Mouse (Mus musculus): ENCODE data around the gene Gbf1.
"Not testable (repeated sequence)": the region's sequence is repeated elsewhere in the genome, so short reads cannot be mapped to it uniquely, and the experiment has no call there.

The Gbf1 gene

DNA sequence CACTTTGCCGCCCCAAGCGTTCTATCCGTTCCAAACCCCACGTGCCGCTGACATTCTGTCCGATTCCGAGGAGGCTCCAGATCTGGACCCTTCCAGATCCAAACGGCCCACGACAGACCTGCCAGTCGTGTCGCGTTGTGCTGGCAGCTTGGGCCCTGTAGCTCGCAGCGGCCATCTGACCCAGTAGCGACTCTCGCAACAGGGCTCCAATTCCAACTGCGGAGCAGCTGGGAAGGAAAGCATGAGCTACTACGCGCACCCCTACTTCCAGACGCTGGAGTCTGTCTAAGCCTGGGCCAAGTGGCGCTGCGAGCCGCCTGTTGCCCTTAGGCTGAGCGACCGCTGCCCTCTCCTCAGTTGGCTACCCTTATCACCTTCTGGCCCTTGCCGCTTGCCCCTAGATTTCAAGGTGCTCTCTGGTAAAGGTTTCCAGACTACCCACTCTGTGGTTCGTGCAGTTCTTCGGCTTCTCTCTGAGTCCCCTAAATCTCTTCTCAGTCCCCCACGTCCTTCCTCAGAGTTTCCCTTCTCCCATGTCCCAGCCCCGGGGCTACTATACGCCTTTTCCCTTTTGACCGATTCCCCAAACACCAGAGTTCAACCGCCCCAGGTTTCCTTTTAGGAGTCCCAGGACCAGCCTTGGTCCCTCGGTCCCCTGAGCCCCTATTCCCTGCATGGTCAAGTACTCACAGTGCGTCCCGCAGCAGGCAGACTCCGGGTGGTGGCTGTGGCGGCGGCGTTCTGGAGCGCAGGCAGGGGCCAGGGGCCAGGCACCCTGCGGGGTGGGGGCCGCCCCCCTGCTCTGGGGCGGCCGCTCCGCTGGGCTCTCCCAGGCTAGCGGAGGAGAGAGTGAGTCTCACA, 4.6 kb upstream of the Gbf1 start, which contains the start of gene Pitx3:
Gene Pitx3, minus strand, starts transcription at position 816 of the 861 bp plus-strand sequence.
- DNase-seq (ENCODE audit: low spot score in 2 of 2): no peak

DNA sequence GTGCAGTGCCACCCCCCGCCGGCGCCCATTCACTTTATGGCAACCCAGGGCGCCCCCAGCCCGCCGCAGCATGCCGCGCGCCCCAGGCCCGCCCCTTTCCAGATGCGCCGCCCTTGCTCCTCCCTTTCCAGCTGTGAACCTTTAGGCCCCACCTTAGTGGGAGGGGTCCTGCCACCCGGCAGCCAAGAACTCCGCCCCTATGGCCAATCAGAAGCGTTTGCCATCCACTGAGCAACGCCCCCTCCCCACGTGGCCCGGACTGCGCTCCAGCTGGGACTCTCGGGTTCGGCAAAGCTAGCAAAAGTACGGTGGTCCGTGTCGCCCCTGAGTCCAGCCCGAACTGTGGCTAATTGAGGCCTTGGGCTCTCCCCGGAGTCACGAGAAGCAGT, 3.9 kb upstream of the Gbf1 start:
- DNase-seq (ENCODE audit: low spot score in 2 of 2): peak; percentile 78 to 82

DNA sequence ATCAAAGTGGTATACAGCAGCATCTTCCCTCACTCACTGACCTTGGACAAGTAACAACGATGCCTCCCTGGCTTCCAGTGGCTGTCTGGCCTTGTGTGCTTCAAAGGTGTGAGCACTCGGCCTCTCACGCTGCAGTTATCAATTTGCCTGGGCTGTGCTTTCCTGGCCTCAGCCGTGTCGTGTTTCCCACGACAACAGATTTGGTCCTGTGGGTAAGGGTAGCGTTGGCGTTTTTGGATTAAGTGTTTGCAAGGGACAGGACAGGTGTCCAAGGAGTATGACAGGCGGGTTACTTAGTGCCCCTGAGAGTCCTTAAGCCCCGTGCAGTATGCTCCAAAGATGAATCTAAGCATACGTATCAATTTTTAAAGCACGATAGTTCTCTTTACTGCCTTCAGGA, 3.2 kb upstream of the Gbf1 start:
- DNase-seq (ENCODE audit: low spot score in 2 of 2): no peak

DNA sequence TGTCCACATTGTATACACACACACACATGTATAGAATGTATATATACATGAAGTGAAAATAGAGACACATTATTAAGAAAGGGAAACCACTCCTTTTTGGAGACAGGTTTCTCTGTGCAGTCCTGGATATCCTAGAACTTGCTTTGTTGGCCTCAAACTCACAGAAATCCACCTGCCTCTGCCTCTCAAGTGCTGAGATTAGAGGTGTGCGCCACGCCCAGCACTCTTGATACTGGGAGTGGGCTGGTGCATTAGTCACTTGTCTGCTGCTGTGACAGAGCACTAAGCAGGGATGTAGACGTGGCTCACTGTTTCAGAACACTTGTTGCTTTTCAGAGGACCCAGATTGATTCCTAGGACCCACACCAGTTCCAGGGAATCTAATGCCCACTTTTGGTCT, 13.6 kb downstream of the Gbf1 start:
- DNase-seq (ENCODE audit: low spot score in 2 of 2): no peak

DNA sequence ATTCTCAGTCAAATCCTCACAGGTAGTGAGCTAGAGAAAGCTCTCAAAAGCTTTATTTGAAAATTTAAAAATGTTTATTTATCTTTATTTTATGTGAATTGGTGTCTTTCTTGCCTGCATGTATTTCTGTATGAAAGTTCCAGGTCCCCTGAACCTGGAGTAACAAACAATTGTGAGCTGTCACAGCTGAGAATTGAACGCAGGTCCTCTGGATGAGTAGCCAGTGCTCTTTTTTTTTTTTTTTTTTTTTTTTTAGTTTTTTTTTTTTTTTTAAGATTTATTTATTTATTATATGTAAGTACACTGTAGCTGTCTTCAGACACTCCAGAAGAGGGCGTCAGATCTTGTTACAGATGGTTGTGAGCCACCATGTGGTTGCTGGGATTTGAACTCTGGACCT, 14.9 kb downstream of the Gbf1 start:
- DNase-seq (ENCODE audit: low spot score in 2 of 2): not testable (repeated sequence)

DNA sequence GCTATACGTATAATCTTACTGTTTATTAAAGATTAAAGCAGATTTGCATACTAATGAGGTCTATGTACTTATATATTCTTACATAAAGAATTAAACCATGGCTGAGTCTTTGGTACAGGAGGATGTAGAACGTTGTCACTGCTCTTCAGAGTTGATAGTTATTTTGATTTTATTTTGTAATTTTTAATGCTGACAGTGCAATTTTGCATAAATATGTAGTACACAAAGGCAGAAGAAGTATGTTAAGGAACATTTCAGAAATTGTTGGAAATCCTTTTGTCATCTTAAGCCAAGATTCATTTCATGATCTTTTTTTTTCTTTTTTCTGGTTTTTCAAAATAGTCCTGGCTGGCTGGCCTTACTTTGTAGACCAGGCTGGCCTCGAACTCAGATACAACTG, 17.1 kb downstream of the Gbf1 start:
- DNase-seq (ENCODE audit: low spot score in 2 of 2): no peak

DNA sequence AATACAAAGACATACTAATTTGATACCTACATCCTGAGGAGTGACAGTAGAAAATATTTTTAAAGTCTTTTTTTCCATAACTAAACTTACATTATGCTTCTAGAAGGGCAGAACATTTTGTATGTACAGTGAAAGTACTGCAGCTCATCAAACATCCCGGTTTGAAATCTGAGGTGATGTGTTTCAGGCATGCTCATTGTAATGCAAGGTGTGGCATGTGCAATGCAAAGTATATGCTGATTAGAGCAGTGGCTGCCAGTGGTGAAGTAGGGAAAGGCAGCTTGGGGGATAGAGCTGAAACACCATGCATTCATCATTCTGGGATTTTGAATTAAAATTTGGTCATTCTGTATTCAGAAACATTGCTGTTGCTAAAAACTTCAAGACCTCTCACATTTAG, 17.6 kb downstream of the Gbf1 start:
- DNase-seq (ENCODE audit: low spot score in 2 of 2): no peak

DNA sequence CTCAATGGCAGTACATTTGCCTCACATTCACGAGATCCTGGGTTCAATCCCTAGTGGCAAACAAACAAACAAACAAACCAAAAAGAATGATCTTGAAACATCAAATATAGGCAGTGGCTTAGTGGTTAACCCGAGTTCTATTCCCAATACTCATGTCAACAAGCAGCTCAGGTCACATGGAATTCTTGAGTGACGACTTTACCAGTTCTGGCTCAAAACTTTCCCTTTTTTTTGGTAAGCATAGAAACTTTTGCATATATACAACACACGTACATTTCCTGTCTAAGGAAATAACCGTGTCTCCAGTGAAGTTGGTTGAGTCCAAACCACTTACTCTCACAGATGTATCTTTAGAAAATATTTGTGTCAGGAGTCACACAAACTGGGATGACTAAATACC, 20.2 kb downstream of the Gbf1 start:
- no peak for DNase-seq (ENCODE audit: low spot score in 2 of 2)

DNA sequence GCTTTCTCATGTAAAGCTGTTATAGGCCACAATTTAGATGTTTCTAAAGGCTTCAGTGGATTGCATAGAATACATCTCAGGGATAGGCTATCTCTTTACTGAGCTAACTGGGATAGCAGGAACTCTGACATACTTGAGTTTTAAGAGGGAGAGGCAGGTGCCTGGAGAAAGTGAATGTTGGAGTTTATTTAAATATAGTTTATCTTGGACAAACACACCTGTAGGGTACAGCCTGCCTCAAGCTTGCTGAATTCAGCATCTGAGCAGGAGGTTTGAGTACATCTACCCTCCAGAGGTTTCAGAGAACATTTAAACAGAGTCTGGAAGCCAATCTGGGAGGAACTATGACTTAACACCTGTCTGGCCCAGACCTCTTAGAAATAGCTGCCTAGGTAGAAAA, 22.9 kb downstream of the Gbf1 start:
- no peak for DNase-seq (ENCODE audit: low spot score in 2 of 2)

DNA sequence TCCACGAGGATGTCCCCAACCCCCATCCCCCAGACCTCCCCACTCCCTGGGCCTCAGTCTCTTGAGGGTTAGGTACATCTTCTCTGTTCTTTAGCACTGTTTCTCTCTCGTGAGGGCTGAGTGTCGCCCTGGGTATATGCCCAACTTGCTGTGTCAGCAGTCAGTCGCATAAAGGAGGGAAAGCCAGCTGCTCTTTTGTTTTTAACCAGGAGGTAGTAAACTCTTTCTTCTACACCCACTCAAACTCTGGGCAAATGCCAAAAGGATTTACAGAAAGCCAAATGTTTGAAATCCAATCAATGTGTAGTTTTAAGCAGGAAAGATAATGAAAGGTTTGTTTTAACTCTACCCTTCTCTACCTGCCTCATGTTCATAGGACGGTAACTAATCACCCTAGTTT, 24.7 kb downstream of the Gbf1 start:
- DNase-seq (ENCODE audit: low spot score in 2 of 2): no peak

DNA sequence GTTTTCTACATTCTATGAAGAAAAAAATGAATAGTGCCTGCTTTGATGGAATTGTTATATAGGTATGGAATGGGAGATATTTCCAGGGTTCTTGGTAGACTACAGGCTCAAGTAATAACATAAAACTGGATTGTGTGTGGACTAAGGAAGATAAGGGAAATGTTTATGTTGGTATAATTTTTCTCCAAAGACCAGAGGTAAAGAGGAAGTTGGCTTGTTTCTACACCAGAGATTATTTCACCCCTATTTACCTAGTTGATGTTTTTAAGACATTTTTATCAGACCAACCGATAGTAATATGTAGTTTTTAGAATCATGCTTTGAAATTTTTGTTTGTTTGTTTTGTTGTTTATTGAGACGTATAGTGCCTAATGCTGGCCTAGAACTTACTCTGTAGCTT, 28.0 kb downstream of the Gbf1 start:
- DNase-seq (ENCODE audit: low spot score in 2 of 2): no peak

DNA sequence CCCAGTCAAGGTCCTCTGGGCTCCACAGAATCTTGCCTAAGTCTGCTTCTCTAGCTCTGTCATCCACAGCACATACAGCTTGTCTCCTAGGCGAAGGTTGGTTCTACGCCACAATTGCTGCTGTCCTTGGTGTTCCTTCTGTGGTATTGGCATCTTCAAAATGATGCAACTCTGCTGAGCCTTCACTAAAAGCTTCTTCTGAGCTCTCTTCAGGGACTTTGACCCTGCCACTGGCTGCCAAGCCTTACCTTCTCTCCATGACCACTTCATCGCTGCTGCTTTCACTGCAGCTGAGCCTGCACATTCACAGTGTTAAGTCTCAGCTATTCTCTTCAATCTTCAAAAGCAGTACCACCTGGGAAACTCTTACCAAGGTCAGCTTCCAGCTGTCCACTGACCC, 29.9 kb downstream of the Gbf1 start:
- DNase-seq (ENCODE audit: low spot score in 2 of 2): no peak

DNA sequence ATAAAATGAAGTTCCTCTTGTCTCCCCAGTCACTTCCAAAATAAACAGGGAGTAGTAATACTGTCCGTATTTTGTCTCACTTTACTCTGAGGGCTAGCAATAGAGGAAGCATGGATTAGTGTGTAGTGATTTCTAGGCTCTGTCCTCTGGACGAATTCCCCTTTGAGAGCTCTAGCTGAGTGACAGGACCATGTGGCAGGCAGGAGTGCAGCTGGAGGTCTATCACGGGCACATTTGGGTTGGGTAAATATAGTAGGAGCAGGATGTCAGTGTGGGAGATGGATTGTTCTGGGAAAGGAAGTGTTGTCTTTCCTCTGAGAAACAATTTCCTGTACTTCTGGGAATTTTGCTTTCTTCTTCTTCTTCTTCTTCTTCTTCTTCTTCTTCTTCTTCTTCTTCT, 34.3 kb downstream of the Gbf1 start:
- DNase-seq (ENCODE audit: low spot score in 2 of 2): no peak

DNA sequence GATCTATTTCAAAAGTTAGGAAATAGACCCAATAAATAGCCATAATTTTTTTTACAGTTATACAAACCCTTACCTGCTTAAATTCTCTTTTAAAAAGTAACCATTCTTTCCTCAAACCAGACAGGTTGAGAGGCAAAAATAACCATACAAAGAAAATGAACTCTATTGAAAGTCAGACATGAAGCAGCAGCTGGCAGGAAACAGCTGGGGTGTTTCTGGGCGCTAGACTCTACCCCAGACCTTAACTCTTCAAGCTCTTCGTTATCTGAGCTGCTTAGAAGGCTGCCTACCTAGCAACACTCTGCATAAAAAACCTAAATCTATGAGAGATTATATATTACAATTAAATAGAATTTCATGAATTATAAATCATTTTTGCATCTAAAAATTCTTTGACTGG, 34.9 kb downstream of the Gbf1 start:
- no peak for DNase-seq (ENCODE audit: low spot score in 2 of 2)

DNA sequence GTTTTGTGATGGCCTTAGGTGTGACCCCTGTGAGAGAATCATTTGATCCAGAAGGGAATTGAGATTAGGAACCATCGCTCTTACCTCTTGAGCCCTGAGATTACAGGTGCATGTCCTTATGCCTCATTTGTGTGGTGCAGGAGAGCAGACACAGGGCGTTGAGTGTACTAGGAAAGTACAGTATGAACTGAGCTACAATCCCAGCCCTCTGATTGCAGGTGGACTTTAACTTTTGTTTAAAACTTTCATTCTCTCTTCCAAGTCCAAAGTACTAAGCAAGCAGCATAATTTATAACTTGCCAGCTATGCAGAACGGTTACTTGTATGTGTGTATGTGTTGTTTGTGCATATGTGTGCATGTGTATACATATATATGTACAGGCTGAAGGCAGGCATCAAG, 46.0 kb downstream of the Gbf1 start:
- DNase-seq (ENCODE audit: low spot score in 2 of 2): no peak

DNA sequence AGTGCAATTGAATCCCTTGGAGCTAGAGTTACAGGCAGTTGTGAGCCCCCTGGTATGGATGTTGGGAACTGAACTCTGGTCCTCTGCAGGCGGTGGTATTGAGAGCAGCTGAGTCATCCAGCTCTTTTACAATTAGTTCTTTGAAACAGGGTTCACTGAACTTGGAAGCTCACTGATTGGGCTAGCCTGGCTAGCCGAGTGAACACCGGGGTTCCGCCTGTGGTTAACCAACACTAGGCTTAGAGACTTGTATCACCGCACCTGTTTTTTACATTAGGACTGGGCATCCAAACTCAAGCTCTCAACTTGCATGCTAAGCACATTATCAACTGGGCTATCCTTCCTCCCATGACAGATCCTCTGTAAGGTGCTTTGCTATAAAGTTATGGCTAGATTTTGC, 46.6 kb downstream of the Gbf1 start:
- DNase-seq (ENCODE audit: low spot score in 2 of 2): no peak

DNA sequence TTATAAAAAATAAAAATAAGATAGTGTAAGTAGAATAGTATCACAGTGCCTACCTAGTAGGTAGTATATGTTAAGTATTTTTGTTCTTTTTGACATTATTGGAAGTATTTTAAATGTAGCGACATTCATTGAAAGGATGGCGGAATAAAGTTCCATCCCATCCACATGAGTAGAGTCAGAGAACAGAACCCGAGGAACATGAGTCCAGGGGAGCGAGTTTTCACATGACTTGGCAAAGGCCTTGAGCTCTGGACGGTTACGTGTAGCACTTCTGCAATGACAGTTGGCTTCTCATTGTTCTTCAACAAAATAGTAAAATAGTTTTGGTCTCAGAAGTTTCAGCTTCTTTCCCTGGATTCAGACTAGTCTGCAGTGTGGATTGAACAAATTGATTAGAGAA, 51.9 kb downstream of the Gbf1 start:
- DNase-seq (ENCODE audit: low spot score in 2 of 2): no peak

DNA sequence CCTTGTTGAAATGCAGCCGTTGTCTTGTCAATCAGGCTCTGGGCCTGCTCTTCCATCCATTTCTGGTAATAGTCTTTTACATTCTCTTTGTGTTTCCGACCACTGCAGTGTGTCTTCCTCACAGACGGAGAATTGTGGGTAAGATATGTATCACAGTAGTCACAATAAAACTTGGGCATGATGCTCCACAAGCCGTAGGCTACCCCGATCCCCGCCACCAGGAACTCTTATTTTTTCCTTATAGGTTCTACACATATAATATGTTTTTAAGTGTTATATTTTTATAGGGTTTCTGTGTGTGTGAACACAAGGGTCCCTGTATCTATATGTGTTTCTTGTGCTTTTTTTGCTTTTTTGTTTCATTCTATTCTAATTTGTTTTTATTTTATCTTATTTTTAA, 53.4 kb downstream of the Gbf1 start:
- no peak for DNase-seq (ENCODE audit: low spot score in 2 of 2)

DNA sequence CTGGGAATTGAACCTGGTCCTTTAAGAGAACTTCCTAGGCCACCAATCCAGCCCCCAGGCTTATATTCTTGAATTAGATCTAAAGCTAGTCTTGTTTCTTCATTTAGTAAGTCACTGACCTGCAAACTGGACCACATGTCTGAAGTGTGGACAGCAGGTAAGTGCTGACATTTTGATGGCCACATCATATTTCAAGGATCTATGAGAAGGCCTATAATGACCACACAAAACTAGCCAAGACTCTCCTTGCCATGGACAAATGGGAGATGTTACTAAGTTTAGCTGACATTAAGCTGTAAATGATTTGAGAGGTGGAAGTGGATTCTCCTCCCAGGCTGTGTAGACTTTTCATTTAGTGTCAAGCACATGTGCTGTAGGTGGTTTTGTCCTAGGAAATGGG, 58.6 kb downstream of the Gbf1 start:
- no peak for DNase-seq (ENCODE audit: low spot score in 2 of 2)

DNA sequence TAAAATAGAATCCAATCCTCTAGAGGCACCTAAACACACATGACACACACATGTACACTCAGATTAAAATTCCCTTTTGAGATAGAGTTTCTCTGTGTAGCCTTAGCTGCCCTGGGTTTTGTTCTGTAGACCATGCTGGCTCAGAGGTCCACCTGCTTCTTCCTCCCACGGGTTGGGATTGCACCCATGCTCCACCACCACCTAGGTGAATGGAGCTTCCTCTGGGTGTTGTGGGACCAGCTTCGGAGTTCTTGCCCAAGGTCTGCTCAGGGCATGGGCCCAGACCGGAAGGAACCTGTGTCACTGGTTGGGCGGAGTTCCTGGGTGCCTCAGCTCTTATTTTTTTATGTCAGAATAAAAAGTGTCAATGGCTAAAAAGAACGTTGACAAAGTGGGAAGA, 62.2 kb downstream of the Gbf1 start:
- DNase-seq (ENCODE audit: low spot score in 2 of 2): no peak

DNA sequence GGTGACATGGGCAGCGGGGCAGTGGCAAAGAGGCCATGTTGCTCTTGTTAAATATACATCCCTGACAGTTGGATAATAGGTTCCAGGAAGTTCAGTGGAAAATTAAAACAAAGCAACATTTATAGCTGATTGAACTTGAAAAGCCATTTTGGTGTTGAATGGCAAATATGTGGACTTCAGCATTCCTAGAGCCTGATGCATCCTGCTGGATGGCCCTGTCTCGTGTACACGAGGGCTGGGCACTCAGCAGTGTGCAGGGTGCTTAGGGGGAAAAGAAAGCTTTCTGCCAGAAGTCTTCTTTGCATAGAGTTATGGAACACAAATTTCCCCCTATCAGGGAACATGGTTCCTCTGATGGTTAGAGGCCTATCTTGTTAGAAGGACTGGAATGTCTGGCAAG, 63.1 kb downstream of the Gbf1 start:
- no peak for DNase-seq (ENCODE audit: low spot score in 2 of 2)

DNA sequence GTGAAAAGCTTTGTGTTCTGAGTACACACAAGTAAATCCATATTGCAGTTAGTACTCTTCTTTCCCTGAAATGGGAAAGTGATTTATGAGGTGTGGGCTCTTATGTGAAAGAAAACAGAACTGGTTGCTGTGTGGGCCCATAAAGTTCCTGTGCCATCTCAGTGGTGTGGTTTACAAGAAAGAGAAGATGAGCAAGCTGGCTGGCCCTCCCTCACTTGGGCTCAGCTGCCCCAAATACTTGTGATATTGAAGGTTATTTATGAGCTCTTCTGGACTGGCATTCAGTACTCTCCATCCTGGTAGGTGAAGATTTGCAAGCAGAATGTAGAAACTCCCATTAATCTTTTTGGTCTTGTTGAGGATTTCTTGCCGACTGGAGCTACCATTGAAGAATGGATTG, 64.4 kb downstream of the Gbf1 start:
- DNase-seq (ENCODE audit: low spot score in 2 of 2): no peak

DNA sequence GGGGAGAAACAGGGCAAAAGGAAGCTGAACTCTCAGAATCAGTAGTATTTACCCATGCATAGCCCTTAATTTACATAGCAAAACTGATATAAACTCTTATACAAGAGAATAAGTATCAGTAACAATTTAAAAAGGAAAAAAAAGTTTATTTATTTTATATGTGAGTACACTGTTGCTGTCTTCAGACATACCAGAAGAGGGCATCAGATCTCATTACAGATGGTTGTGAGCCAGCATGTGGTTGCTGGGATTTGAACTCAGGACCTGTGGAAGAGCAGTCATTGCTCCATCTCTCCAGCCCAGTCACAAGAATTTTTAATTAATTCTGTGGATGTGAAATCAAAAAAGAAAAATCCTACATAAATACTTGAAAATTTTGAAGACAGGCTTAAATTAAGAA, 65.0 kb downstream of the Gbf1 start:
- DNase-seq (ENCODE audit: low spot score in 2 of 2): not testable (repeated sequence)

DNA sequence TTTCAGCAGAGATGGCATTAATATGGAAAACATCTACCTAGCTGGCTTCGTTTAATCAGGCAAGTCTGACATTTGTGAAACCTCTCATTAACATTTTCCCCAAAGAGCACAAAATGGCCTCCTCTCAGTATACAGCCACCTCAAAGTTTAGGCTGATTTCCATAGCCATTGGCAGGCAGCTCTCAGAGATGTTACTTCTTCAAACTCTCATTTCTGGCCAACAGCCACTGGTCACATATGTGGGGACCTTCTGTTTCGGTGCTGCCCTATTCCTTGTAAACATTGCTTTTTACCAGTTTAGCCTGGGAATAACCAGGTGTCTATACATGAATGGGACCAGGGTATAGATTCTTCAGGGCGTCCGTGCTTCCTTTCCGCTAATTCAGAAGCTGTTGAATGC, 67.8 kb downstream of the Gbf1 start:
- no peak for DNase-seq (ENCODE audit: low spot score in 2 of 2)
